In genomic region chr11:115162832-115163480, GRCm38 (mm10) we compare ENCODE assay signal across 7 mouse cellular contexts. TPM values are rescaled to one million over a fixed set of nuclear protein-coding genes. Genes with fewer than 3 reads are reported as not detected.
DNase-seq lines count a peak whose midpoint lies in the region; ATAC-seq lines count a peak whose summit lies in the region.

TSS of gene Slc9a3r1 (plus strand) at chr11:115163341.

- peak within 1 kb of the TSS; percentile 56 for H3K9ac ChIP-seq in embryonic facial prominence, embryonic 12.5 days
- H3K9ac ChIP-seq in limb, embryonic 11.5 days (ENCODE audit: low read length): 0 out of 2 replicates have a peak within 1 kb of the TSS, but pooled peaks have one; percentile 9
- H3K9ac ChIP-seq in midbrain, embryonic 14.5 days (replicated peaks; ENCODE audit: low read length): peak within 1 kb of the TSS; percentile 45

- H3K27me3 ChIP-seq in embryonic facial prominence, embryonic 12.5 days: peaks cover 43% of the 10 kb centered on the region
- peaks cover 18% of the 10 kb centered on the region for H3K27me3 ChIP-seq in limb, embryonic 11.5 days (ENCODE audit: control insufficient read depth, insufficient read depth, low read length)
- peaks cover 44% of the 10 kb centered on the region for H3K27me3 ChIP-seq in midbrain, embryonic 14.5 days (ENCODE audit: control insufficient read depth, insufficient read depth, low read length)

- peak within 1 kb of the TSS; percentile 25; the same call in 1 of the 2 replicates for H3K27ac ChIP-seq in embryonic facial prominence, embryonic 12.5 days
- H3K27ac ChIP-seq in limb, embryonic 11.5 days (replicated peaks; ENCODE audit: low read depth, low read length): no peak within 1 kb of the TSS
- H3K27ac ChIP-seq in midbrain, embryonic 14.5 days (replicated peaks; ENCODE audit: low read depth, low read length): no peak within 1 kb of the TSS; the same call in 1 of the 2 replicates

- H3K4me3 ChIP-seq in embryonic facial prominence, embryonic 12.5 days: peak within 1 kb of the TSS; percentile 65
- H3K4me3 ChIP-seq in limb, embryonic 11.5 days (ENCODE audit: low read depth, low read length): peak within 1 kb of the TSS; percentile 47
- H3K4me3 ChIP-seq in midbrain, embryonic 14.5 days (replicated peaks; ENCODE audit: low read depth, low read length): peak within 1 kb of the TSS; percentile 48

- H3K4me1 ChIP-seq in embryonic facial prominence, embryonic 12.5 days: peaks cover 31% of the 10 kb centered on the region
- peaks cover 16% of the 10 kb centered on the region for H3K4me1 ChIP-seq in limb, embryonic 11.5 days (ENCODE audit: control insufficient read depth, insufficient read depth, low read length)
- peaks cover 14% of the 10 kb centered on the region for H3K4me1 ChIP-seq in midbrain, embryonic 14.5 days (ENCODE audit: control insufficient read depth, insufficient read depth, low read length)

- H3K36me3 ChIP-seq in embryonic facial prominence, embryonic 12.5 days: no peaks in the 10 kb centered on the region
- no peaks in the 10 kb centered on the region for H3K36me3 ChIP-seq in limb, embryonic 11.5 days (ENCODE audit: control insufficient read depth, insufficient read depth, low read length)
- H3K36me3 ChIP-seq in midbrain, embryonic 14.5 days (ENCODE audit: control insufficient read depth, insufficient read depth, low read length): no peaks in the 10 kb centered on the region

- DNase-seq in adrenal gland, postnatal 25 days: peak; percentile 98
- DNase-seq in heart, adult 11 months: peak; percentile 100
- DNase-seq in kidney, adult 18-20 months: peak; percentile 99
- peak; percentile 97 for DNase-seq in limb, embryonic 11.5 days (ENCODE audit: low spot score)
- peak; percentile 94 for DNase-seq in midbrain, embryonic 14.5 days
- peak; percentile 98 to 99 for DNase-seq in spleen, adult 18-20 months

- WGBS in embryonic facial prominence, embryonic 12.5 days: under 1% methylated on average over 47 of the region's 47 CpGs
- WGBS in limb, embryonic 11.5 days: under 1% methylated on average over 47 of the region's 47 CpGs
- WGBS in midbrain, embryonic 14.5 days: under 1% methylated on average over 47 of the region's 47 CpGs

- H3K9me3 ChIP-seq in embryonic facial prominence, embryonic 12.5 days: no peaks in the 10 kb centered on the region
- H3K9me3 ChIP-seq in limb, embryonic 11.5 days (ENCODE audit: control insufficient read depth, low read length): no peaks in the 10 kb centered on the region
- H3K9me3 ChIP-seq in midbrain, embryonic 14.5 days (ENCODE audit: control insufficient read depth, low read length): no peaks in the 10 kb centered on the region

- ATAC-seq in embryonic facial prominence, embryonic 12.5 days (ENCODE audit: insufficient number of reproducible peaks, insufficient read depth, low FRiP score, low TSS enrichment): peak; percentile 94
- ATAC-seq in limb, embryonic 11.5 days (ENCODE audit: insufficient number of reproducible peaks, low FRiP score, low TSS enrichment, low read depth): peak; percentile 95
- ATAC-seq in midbrain, embryonic 14.5 days (ENCODE audit: low FRiP score, low TSS enrichment): peak; percentile 92

- H3K4me2 ChIP-seq in embryonic facial prominence, embryonic 12.5 days (replicated peaks): peak within 1 kb of the TSS; percentile 90
- H3K4me2 ChIP-seq in limb, embryonic 11.5 days (ENCODE audit: low read depth, severe bottlenecking): peak within 1 kb of the TSS; percentile 74
- peak within 1 kb of the TSS; percentile 70 for H3K4me2 ChIP-seq in midbrain, embryonic 14.5 days (ENCODE audit: low read length)

RNA-seq across cellular contexts. Expression of gene Slc9a3r1, which starts in this region (rescaled TPM):
- total RNA-seq in adrenal gland, postnatal 25 days (2021): 17.5 and 18.1 TPM in 2 replicates
- polyA plus RNA-seq in embryonic facial prominence, embryonic 12.5 days (2016; fragmentation: Nextera tagmentation; extraction: Ambion mirVana): 34.6 and 35.4 TPM in 2 replicates
- 24.9 and 29.5 TPM in 2 replicates for polyA plus RNA-seq in limb, embryonic 11.5 days (2014; fragmentation: Nextera tagmentation; extraction: Ambion mirVana)
- 44.3 and 46.6 TPM in 2 replicates for polyA plus RNA-seq in midbrain, embryonic 14.5 days (2014; fragmentation: Nextera tagmentation; extraction: Ambion mirVana)
